Mouse (Mus musculus): Measurements from ENCODE around the gene Tmem8b.

Tmem8b gene

GRCm38 (mm10) chr4:43703851-43704250, 35.1 kb downstream of the Tmem8b start:
- in situ Hi-C loops (cut with MboI; ENCODE audit: low pct_unique_long_range_greater_than_20kb in 1 of 2, low sequenced_read_pairs in 2 of 2, unreplicated experiment in 1 of 2): no loop called here

DNA sequence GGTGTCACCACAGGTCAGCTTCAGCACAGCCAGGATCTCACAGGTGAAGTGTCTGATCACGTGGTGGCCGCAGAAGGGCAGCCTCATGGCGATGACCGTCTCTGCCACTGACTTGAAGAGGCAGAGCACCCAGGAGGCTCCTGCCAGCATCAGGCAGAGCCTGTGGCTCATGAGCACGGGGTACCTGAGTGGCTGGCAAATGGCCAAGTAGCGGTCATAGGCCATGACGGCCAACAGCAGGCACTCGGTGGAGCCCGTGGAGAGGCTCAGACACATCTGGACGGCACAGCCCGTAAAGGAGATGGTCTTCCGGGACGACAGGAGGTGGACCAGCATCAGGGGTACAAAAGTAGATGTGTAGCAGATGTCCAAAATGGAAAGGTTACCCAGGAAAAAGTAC, 37.2 kb downstream of the Tmem8b start:
- in situ Hi-C loops (cut with MboI; ENCODE audit: low pct_unique_long_range_greater_than_20kb in 1 of 2, low sequenced_read_pairs in 2 of 2, unreplicated experiment in 1 of 2): no loop called here

DNA sequence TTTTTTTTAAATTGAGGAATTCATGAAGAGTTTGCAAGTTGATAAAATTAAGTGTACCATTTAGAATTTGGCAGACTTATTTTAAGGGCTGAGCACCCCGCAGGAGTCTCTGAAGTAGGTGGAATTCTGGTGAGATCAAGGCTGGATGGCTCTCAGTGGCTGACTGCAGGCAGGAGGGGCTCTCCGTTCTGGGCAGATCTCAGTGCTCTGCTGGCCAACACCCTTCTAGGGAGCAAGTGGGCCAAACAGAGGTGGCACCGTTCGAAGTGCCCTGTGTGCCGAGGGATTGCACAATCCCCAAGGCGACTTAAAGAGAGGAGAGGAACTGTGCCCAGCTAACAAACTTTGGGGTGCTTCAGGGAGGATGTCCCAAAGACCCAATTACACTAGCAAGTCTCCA, 41.1 kb downstream of the Tmem8b start, which contains the start of gene Olfr71:
Olfr71 (minus strand) TSS at position 387 of the 400 bp plus-strand sequence.
- in situ Hi-C loops (cut with MboI; ENCODE audit: low pct_unique_long_range_greater_than_20kb in 1 of 2, low sequenced_read_pairs in 2 of 2, unreplicated experiment in 1 of 2): no loop called here

DNA sequence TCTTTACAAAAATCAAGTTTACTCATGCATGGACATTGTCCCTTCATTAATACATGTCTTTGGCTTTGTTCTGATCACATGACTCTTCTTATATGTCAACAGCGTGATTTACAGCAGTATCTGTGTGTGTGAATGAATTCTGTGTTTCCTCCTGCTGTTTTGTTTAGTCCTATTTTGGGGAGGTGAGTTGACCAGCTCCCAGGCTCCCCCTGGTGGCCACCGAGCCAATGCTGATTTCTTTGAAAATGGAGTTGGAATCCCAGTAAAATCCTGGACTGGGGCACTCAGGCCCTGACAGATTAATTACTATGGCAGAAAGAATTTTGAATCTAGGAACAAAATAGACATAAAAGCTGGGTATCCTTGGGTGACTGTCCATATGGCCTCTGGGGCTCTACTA, 43.0 kb downstream of the Tmem8b start:
- in situ Hi-C loops (cut with MboI; ENCODE audit: low pct_unique_long_range_greater_than_20kb in 1 of 2, low sequenced_read_pairs in 2 of 2, unreplicated experiment in 1 of 2): no loop called here

DNA sequence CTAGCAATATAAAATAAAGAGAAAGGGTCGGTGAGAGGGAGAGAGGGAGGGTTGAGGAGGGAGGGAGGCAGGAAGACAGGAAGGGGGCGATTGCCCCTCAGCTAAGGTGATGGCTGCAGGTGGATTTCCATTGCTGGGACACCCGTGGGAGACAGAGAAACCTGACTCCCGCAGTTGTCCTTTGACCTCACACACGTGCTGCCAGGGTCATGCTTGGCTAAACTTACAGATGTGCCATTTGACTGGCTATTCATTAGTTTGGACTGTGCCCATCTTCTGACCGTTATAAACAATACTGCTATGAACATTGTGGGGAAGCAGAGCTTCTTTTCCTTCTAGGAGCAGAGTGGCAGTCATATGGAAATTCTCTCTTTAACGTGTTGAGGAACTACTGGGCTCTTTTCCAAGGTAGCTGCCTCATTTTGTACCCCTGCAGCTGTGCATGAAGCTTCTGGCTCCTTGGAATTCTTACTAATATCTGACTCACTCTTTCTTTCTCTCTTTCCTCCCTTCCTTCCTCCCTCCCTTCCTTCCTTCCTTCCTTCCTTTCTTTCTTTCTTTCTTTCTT, 45.0 kb downstream of the Tmem8b start:
- in situ Hi-C loops (cut with MboI; ENCODE audit: low pct_unique_long_range_greater_than_20kb in 1 of 2, low sequenced_read_pairs in 2 of 2, unreplicated experiment in 1 of 2): no loop called here

DNA sequence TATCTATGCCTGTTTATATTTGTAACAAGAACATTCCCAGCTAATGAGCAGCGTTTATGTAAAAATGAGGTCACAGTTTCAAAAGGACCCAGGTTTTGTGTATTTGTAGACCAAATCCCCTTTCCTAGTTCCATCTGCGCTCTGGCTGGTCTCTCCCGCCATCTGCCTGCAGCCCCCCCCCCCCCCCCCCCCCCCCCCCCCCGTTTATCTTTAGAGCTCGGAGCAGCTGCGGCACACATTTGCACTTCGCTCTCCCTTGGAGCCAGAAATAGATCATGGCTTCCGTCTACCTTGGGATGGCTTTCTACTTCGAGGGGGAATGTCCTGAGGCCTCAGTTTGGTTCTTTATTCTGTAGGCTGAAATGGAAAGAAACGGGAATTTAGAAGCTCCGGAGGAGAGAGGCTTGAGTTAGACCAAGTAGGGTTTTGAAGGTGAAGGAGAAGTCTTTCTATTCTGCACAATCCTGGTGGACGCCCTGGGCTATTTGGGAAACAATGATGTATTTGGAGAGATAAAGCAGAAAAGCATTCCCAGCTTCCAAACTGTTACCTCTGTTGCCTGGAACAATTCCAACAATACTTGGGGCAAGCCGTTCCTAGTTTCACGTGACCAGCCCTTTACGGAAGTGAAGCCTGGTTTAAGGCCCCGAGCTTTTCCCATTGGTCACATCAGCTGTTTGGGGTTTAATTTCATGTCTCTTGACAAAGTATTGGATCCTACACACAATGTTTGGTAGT, 51.9 kb downstream of the Tmem8b start:
- in situ Hi-C loops (cut with MboI; ENCODE audit: low pct_unique_long_range_greater_than_20kb in 1 of 2, low sequenced_read_pairs in 2 of 2, unreplicated experiment in 1 of 2): no loop called here

- in situ Hi-C loops (cut with MboI; ENCODE audit: low pct_unique_long_range_greater_than_20kb in 1 of 2, low sequenced_read_pairs in 2 of 2, unreplicated experiment in 1 of 2): no loop called here
Measured at GRCm38 (mm10) chr4:43722191-43722590, 53.4 kb downstream of the Tmem8b start.

DNA sequence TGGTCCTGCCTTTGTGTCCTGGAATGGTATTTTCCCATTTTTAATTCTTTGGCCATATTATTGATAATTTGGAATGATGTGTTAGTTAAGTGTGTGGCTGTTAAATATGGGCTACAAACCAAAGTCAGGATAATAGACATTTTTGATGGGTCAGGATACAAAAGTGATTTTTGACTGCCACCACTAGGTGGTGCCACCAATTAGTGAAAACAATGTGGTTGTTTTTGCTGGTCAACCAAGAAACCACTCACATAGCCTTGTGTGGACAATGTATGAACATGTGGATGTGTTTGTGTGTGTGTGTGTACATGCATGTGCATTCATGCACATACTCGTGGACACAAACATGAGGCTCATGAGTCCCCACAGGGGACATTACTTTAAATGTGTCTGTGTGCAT, 56.0 kb downstream of the Tmem8b start:
- in situ Hi-C loops (cut with MboI; ENCODE audit: low pct_unique_long_range_greater_than_20kb in 1 of 2, low sequenced_read_pairs in 2 of 2, unreplicated experiment in 1 of 2): no loop called here

- in situ Hi-C loops (cut with MboI; ENCODE audit: low pct_unique_long_range_greater_than_20kb in 1 of 2, low sequenced_read_pairs in 2 of 2, unreplicated experiment in 1 of 2): no loop called here
Measured at GRCm38 (mm10) chr4:43726228-43726993, 57.6 kb downstream of the Tmem8b start.

DNA sequence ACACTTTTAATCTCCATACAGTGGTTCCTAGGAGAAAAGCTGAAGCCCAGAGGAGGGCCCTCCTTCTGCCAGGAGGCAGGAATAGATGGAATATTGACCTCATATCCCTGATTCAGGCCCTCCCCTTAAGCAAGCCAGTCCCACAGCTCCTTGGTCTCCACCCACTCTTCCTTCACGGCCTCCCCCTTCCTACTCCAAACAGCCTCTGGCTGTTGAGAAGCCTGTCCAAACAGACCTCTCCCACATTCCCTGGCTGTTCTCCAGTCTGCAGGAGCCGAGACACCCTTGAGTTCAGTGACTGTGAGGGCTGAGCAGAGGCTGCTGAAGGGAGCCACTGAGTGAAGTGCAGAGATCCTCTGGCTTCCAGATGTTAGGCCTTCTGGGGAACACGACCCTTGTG, 58.2 kb downstream of the Tmem8b start, which contains the start of gene Hrct1:
Hrct1 (plus strand) TSS at position 194 of the 400 bp plus-strand sequence.
- in situ Hi-C loops (cut with MboI; ENCODE audit: low pct_unique_long_range_greater_than_20kb in 1 of 2, low sequenced_read_pairs in 2 of 2, unreplicated experiment in 1 of 2): no loop called here

- in situ Hi-C loops (cut with MboI; ENCODE audit: low pct_unique_long_range_greater_than_20kb in 1 of 2, low sequenced_read_pairs in 2 of 2, unreplicated experiment in 1 of 2): no loop called here
Measured at GRCm38 (mm10) chr4:43727718-43728575, 59.2 kb downstream of the Tmem8b start.

- in situ Hi-C loops (cut with MboI; ENCODE audit: low pct_unique_long_range_greater_than_20kb in 1 of 2, low sequenced_read_pairs in 2 of 2, unreplicated experiment in 1 of 2): no loop called here
Measured at GRCm38 (mm10) chr4:43728576-43728954, 59.8 kb downstream of the Tmem8b start.

- in situ Hi-C loops (cut with MboI; ENCODE audit: low pct_unique_long_range_greater_than_20kb in 1 of 2, low sequenced_read_pairs in 2 of 2, unreplicated experiment in 1 of 2): no loop called here
Measured at GRCm38 (mm10) chr4:43729126-43729525, 60.4 kb downstream of the Tmem8b start.

DNA sequence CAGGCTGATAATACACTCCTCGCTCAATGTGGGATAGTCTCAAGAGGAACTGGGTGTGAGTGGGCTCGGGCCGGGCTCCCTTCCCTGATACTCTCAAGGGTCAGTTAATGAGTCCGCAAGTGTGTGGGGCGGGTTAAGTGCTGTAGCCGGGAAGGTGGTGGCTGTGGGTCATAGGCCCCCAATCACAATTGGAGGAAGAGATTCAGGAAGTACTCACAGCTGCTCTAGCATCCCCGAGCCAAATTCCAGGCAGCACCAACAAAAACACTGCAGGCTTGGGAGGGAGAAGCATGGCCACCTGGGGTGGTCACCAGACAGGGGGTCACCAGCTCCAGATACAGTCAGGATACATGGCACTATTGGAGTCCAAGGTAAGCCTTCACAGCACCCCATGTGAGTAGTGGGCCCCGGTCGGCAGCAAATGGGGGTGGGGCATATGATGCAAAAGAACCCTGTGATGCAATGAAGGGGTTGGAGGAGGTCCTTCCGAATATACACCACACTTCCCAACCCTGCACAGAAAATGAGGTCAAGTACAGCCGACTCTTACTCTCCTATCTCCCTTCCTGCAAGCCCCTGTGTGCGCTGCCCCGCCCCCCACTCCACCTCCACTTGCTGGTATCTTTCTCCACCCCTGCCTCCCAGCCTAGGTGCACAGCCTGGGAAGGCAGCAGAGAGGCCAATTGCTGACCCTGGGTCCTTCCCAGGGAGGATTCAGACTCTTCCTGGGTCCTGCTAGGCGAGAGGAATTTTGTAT, 61.2 kb downstream of the Tmem8b start, which contains the start of gene Spaar:
Spaar (plus strand) TSS at position 241 of the 757 bp plus-strand sequence.
- in situ Hi-C loops (cut with MboI; ENCODE audit: low pct_unique_long_range_greater_than_20kb in 1 of 2, low sequenced_read_pairs in 2 of 2, unreplicated experiment in 1 of 2): no loop called here

DNA sequence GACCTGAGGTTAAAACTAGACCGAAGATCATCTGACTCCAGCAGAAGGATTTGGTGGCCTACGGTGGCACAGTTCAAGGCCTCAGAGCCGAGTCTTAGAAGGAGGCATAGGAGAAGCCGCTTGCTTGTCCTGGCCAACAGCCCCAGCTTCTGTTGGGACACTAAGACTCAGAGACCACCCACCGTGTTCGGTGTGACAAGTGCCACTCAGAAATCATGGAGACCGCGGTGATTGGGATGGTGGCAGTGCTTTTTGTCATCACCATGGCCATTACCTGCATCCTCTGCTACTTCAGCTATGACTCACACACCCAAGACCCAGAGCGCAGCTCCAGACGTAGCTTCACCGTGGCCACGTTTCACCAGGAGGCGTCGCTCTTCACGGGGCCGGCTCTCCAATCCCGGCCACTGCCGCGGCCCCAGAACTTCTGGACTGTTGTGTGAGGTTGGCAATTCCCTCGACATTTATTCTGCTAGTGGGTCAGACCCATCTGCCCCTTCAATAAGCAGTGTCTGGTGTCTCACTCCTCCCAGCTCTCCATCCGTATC, 62.1 kb downstream of the Tmem8b start:
- in situ Hi-C loops (cut with MboI; ENCODE audit: low pct_unique_long_range_greater_than_20kb in 1 of 2, low sequenced_read_pairs in 2 of 2, unreplicated experiment in 1 of 2): no loop called here

GRCm38 (mm10) chr4:43732171-43732570, 63.4 kb downstream of the Tmem8b start:
- in situ Hi-C loops (cut with MboI; ENCODE audit: low pct_unique_long_range_greater_than_20kb in 1 of 2, low sequenced_read_pairs in 2 of 2, unreplicated experiment in 1 of 2): no loop called here

DNA sequence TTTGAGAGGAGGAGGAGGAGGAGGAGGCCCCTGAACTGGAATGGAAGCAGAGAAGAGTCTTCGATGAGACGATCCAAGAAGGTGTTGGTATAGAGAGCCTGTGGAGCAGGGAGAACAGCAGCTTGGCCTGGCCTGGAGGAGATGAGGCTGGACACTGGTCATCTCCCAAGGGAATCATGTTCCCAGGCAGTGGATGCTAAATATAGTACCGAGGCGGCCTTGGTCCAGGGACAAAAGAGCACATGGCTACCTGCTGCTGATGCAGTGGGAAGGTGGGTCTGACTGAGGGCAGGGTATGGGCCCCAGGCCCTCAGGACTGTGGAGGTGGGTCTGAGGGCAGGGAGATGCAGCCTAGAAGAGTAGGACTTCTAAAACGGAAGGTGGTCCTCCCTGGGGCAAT, 64.4 kb downstream of the Tmem8b start:
- in situ Hi-C loops (cut with MboI; ENCODE audit: low pct_unique_long_range_greater_than_20kb in 1 of 2, low sequenced_read_pairs in 2 of 2, unreplicated experiment in 1 of 2): no loop called here

DNA sequence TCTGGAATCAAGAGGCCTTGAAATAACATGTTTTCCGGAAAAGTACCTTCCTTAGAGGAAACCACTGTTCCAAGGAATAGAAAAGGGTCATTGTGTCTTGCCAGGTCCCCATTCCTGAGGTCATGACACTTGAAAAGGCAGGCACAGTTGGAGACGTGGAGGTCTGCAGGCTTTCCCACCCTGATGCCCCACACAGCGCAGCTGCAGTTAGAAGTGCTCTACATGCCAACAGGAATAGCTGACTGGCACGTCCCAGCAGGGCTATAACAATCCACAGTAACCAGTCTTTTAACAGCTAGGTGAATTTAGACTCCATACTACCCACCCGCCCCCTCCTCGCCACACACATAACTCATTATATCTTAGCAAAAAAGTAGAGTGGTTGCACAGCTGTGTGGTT, 68.4 kb downstream of the Tmem8b start:
- in situ Hi-C loops (cut with MboI; ENCODE audit: low pct_unique_long_range_greater_than_20kb in 1 of 2, low sequenced_read_pairs in 2 of 2, unreplicated experiment in 1 of 2): no loop called here
